Mouse (Mus musculus) thymus, adult 2 months (tissue): ENCODE results near the gene Gse1.

Experiments
- CTCF ChIP-seq: fragments of 200-500 bp; IDR thresholded peaks from 2 replicates; pipeline ENCODE4 v1.5.1; 2012; ENCODE audit warnings: mild to moderate bottlenecking, control low read depth, low read length, moderate library complexity, borderline replicate concordance; ENCODE audit not compliant: control insufficient read depth, poor library complexity, insufficient read depth; ENCODE audit errors: extremely low read depth
- POLR2A ChIP-seq: fragments of 200-500 bp; IDR thresholded peaks from 2 replicates; pipeline ENCODE4 v1.6.1; 2012; ENCODE audit warnings: mild to moderate bottlenecking, low read length, control low read depth, moderate library complexity; ENCODE audit not compliant: control insufficient read depth, poor library complexity, insufficient read depth; ENCODE audit errors: extremely low read depth

- TF ChIP-seq CTCF: no peak
- no peak for TF ChIP-seq POLR2A
These were observed 105.4 kb downstream of the Gse1 start for GRCm38 (mm10) chr8:120333681-120334080.
